Mouse (Mus musculus): ENCODE results near the gene Mllt6.
"Not testable (repeated sequence)": the region's sequence is repeated elsewhere in the genome, so short reads cannot be mapped to it uniquely, and the experiment has no call there.

Gene Mllt6

GRCm38 (mm10) chr11:97696669-97697068 lies 33.5 kb downstream of the Mllt6 start:
- no peak for DNase-seq (ENCODE audit: low read depth)

DNA sequence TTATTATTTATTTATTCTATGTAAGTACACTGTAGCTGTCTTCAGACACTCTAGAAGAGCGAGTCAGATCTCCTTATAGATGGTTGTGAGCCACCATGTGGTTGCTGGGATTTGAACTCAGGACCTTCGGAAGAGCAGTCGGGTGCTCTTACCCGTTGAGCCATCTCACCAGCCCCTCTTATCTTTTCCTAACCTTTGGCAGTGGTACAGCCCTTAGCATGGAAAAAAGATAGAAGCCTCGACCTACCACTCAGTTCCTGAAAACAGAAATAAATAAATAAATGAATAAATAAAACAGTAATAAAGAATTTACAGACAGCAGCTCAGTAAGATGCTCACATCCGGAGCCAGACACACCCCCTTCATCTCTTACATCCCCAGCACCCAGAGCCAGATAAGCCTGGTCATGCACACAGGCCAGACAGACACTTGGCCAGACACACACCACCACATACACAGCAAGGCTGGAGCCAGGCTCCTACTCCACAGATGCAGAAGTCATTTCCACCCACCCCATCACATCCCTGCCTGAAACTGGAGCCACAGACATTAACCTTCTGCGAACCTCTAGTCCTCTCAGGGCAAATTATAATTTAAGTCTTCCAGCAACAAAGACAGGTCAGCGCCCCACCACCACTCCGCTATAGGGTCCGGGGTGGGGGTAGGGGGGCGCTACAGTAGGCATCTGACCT lies 34.1 kb downstream of the Mllt6 start:
- no peak for DNase-seq (ENCODE audit: low read depth)

DNA sequence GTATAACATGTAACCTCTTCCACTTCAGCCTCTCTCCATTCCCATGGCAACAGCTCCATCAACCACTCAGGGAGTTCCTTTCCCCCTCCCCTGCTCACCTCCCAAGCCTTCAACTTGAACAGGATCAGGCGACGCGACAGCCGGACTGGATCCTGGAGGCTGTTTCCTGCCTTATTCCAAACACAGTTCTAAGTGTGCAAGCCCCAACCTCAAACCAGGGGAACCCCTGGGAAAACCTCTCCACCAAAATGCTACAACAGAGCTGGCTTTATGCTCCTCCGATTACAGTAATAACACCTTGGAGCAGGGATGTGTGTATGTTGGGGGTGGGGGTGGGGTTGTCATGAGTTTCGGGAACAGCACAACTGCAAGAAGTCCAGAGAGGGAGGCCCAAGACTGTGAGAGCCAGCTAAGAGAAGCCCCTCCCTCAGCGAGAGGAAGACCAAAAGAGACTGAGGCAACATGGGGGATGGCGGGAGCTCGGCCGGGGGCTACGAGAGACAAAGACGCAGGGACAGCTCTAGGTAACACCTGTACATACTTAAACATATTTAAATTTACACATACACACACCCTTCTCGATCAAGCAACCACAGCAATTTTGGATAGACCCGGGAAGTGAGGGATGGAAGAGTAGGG lies 34.8 kb downstream of the Mllt6 start:
- DNase-seq (ENCODE audit: low read depth) = no peak

GRCm38 (mm10) chr11:97698741-97699611 lies 35.8 kb downstream of the Mllt6 start:
- no peak for DNase-seq (ENCODE audit: low read depth)

GRCm38 (mm10) chr11:97699626-97700002 lies 36.4 kb downstream of the Mllt6 start:
- DNase-seq (ENCODE audit: low read depth) = no peak

GRCm38 (mm10) chr11:97700003-97700745 lies 37.0 kb downstream of the Mllt6 start, which contains the start of gene Pcgf2:
Gene Pcgf2 (minus strand): TSS chr11:97700497.
- DNase-seq (ENCODE audit: low read depth) = no peak

- DNase-seq (ENCODE audit: low read depth) = no peak
Observed at GRCm38 (mm10) chr11:97700746-97701580, 37.7 kb downstream of the Mllt6 start.

GRCm38 (mm10) chr11:97701581-97702392 lies 38.6 kb downstream of the Mllt6 start:
- no peak for DNase-seq (ENCODE audit: low read depth)

DNA sequence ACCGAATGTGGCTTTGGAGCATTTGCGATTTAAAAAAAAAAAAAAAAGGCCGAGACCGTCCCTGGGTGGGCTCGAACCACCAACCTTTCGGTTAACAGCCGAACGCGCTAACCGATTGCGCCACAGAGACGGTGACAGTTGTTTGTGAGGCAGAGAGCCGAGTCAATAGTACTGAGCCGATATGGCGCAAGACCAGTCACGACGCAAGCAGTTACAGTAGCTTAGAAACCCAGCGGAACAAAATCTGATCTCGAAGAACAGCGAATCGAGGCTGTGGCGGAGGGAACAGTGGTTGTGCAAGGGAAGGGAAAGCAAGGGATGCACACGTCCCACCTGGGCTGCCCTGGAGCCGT lies 39.2 kb downstream of the Mllt6 start:
- peak; percentile 82 for DNase-seq (ENCODE audit: low read depth)

GRCm38 (mm10) chr11:97703039-97703826 lies 40.0 kb downstream of the Mllt6 start, which contains the start of gene Psmb3:
Gene Psmb3 (plus strand): TSS chr11:97703399.
- peak; percentile 100 for DNase-seq (ENCODE audit: low read depth)

DNA sequence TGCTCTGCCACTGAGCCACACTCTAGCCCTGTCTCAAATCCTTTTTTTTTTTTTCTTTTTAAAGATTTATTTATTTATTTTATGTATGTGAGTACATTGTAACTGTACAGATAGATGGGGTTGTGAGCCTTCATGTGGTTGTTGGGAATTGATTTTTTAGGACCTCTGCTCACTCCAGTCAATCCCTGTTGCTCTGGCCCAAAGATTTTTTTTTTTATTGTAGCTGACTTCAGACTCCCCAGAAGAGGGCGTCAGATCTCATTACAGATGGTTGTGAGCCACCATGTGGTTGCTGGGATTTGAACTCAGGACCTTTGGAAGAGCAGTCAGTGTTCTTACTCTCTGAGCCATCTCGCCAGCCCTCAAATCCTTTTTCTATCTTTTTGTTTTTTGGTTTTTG lies 46.9 kb downstream of the Mllt6 start:
- DNase-seq (ENCODE audit: low read depth) = not testable (repeated sequence)

- DNase-seq (ENCODE audit: low read depth) = no peak
Observed at GRCm38 (mm10) chr11:97711200-97711900, 48.1 kb downstream of the Mllt6 start.

DNA sequence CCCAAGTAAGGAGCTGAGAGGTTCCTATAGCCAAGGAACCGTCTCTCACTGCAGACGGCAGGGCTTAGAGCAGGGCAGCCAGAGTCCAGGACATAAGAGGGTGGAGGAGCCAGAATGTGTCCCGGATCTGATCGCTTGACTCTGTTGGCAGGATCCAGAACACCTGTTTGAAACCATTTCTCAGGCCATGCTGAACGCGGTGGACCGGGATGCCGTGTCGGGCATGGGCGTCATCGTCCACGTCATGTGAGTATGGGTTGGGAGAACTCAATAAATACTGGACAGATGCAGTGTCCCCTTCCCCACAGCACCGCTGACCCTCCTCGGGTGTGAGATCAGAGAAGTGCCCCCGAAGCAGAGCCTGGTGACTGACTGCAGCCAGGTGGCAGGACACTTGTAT lies 49.1 kb downstream of the Mllt6 start:
- DNase-seq (ENCODE audit: low read depth) = no peak

- DNase-seq (ENCODE audit: low read depth) = no peak
Observed at GRCm38 (mm10) chr11:97713896-97714295, 50.7 kb downstream of the Mllt6 start.

DNA sequence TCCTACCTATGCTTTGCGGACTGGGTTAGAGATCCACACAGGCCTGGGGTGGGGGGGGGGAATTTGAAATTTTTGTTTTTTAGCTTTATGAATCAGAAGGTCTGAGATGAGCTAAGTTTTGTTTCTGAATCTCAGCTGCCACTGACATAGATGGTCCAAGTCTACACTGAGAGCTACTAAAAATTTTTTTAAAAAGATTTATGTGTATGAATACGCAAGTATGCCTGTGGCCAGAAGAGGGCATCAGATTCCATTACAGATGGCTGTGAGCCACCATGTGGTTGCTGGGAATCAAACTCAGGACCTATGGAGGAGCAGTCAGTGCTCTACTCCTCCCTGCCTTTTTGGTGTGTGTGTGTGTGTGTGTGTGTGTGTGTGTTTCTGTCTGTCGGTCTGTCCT lies 51.1 kb downstream of the Mllt6 start:
- DNase-seq (ENCODE audit: low read depth) = no peak

DNA sequence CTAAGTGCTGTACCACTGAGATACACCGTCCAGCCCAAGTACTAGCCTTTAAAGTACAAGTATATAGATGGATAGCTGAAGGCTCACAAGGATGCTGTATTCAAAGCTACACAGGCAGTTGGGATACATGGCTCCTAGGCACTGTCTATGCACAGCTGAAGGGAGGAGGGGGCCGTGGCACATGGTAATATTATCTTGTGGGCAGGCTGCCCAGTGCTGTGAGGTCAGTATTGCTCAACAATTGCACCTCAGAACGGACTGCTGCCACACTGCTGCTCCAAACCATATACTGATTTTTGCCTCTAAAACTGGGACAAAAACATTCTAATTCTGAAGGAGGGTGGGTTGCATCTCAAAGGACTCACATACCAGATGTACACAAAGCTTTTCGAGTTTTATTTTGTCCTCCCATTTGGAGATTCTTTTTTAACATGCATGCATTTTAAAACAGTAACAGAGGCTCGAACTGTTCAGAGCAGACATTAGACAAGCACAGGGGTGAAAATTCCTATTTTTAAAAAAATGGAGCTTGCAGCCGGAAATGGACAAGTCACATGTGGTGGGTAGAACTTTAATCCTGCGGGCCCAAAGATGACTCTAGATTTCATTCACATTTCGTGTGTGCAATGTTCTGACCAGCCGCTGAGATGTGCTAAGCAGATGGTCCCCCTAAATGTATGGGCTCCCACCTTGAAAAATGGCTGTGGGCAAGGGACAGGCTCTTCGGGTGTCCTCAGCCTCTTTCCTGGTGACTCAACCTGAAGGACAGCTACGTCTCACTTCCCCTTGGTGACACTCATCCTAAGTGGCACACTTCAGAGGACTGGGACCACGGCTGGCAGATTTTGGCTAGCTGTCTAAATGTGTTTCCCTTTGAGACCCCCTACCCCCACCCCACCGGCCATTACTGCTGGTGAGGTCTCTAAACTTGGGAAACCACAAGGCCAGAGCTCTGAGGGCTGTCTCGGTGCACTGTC lies 51.9 kb downstream of the Mllt6 start:
- no peak for DNase-seq (ENCODE audit: low read depth)

DNA sequence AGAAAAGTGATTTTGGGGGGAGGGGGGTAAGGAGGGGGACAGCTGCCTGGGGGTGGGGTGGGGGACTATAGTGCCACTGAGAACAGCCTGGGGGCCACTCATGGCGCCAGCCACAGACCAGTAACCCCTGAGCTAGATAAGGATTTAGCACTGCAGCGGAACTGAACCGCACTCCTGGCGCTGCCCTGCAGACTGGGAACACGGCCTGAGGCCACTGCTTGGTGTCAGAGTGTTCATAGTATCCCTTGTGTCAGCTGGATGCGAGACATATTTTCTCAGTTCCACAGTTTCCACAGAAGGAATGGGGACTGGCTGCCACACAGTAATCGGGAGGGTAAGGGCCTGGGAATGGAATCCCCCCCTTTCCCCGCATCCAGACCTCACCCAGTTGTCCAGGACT lies 52.8 kb downstream of the Mllt6 start:
- DNase-seq (ENCODE audit: low read depth) = no peak
